Mouse (Mus musculus) liver, embryonic 13.5 days (tissue): ENCODE measurements at regions not wholly inside any gene's neighbourhood (a gene's known extent, or its start where the extent isn't known, plus 50 kb on each side); places are given as distances from the start of the nearest gene placed in this dataset.
A peak's percentile ranks its signal among the peaks of the same experiment; 100 is the strongest.

ENCODE experiments used
- ATAC-seq: fragments of 200-750 bp; cut with Nextera tagmentation; 2 replicates; pipeline ENCODE4 v1.8.0; 2017; ENCODE audit warnings: low read depth, mild to moderate bottlenecking, moderate number of reproducible peaks, moderate library complexity
- DNase-seq: peaks from one replicate; pipeline ENCODE4 v3.0.0; 2022
- H3K27ac ChIP-seq: fragments of 300-500 bp; sonication (generic); 2 replicates; pipeline ENCODE4 v1.5.1; 2015; ENCODE audit warnings: moderate library complexity, mild to moderate bottlenecking, inconsistent platforms
- H3K27me3 ChIP-seq: fragments of 300-500 bp; sonication (generic); 2 replicates; pipeline ENCODE4 v1.6.1; 2015; ENCODE audit warnings: mild to moderate bottlenecking, inconsistent platforms
- H3K36me3 ChIP-seq: fragments of 300-500 bp; sonication (generic); 2 replicates; pipeline ENCODE4 v1.6.1; 2015; ENCODE audit warnings: mild to moderate bottlenecking, inconsistent platforms
- H3K4me1 ChIP-seq: fragments of 300-500 bp; sonication (generic); replicated peaks from 2 replicates; pipeline ENCODE4 v1.6.1; 2015; ENCODE audit warnings: inconsistent platforms
- H3K4me2 ChIP-seq: fragments of 300-500 bp; sonication (generic); 2 replicates; pipeline ENCODE4 v1.6.1; 2015; ENCODE audit warnings: inconsistent platforms, mild to moderate bottlenecking, moderate library complexity
- H3K4me3 ChIP-seq: fragments of 300-500 bp; sonication (generic); replicated peaks from 2 replicates; pipeline ENCODE4 v1.5.1; 2015; ENCODE audit warnings: mild to moderate bottlenecking, inconsistent platforms
- H3K9ac ChIP-seq: fragments of 300-500 bp; sonication (generic); 2 replicates; pipeline ENCODE4 v1.6.1; 2015; ENCODE audit warnings: mild to moderate bottlenecking, inconsistent platforms
- H3K9me3 ChIP-seq: fragments of 300-500 bp; sonication (generic); replicated peaks from 2 replicates; pipeline ENCODE4 v1.6.1; 2016; ENCODE audit warnings: inconsistent platforms
- WGBS: fragments of 180-500 bp; shearing (Covaris S2); methylation state at CpG from one replicate; pipeline ENCODE4 v1.1.7; 2015; ENCODE audit not compliant: insufficient replicate concordance; 5-methylcytosine and 5-hydroxymethylcytosine counted together

DNA sequence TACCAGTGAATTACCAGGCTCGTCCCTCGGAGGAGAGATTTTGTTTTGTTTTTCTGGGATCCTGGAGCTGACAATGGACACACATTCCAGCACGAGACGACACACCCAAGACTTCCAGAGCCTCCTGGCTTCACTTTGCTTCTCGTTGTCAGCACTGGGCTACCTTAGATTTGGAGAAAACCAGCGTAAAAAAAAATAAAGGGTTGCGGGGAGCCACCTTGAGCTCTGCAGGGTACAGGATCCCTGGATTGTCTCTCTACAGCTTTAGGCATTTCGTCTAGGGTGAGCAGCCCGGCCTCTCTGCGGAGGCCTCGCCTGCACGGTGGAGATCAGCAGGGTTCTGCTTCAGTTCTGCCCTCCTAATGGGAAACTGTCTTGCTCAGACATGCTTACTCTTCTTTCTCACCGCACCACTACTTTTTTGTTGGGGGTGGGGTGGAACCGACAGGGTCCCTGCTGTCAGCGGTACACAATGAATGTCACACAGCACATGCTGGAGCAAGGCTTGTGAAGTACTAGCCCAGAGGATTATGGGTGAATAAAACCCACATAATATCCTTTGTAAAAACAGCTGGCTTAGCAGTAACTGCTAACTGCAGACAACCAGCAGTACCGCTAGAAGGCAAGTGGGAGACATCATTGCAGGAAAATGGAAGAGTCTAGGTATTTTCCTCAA, 75.7 kb upstream of the Egfl6 start:
- peak; percentile 5 for DNase-seq
- Histone ChIP-seq H3K27ac (no peak overlapping the region), H3K4me2 (peak overlapping the region; percentile 56), H3K9ac (peak overlapping the region; percentile 26; the same call in 1 of the 2 replicates), H3K4me3 (peak overlapping the region; percentile 32), H3K4me1 (peaks cover 3% of the 10 kb centered on the region; the same call in 1 of the 2 replicates), H3K36me3 (no peaks in the 10 kb centered on the region), H3K27me3 (no peaks in the 10 kb centered on the region; the same call in 1 of the 2 replicates), H3K9me3 (no peaks in the 10 kb centered on the region)
- WGBS = 15% methylated on average over 16 of the region's 16 CpGs
- ATAC-seq = 0 out of 2 replicates have a peak, but pooled peaks have one; percentile 23

DNA sequence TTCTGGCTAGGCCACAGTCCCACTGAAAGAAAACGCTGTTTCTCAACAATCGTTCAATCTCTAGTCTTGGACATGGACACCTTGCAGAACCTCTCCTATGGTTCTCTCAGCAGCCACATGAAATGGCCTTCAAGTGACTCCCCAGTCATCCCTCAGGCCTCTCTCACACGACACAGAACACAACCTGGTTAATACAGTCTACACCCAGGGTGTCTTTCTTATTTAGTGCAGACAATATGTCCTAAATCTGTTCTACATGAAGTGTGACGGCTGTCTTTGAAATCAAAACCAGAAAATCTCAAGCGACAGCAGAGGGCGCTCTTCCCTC, 75.2 kb upstream of the Egfl6 start:
- peak overlapping the region; percentile 32; the same call in 1 of the 2 replicates for H3K4me3 ChIP-seq
- no peaks in the 10 kb centered on the region; the same call in 1 of the 2 replicates for H3K27me3 ChIP-seq
- WGBS = 25% methylated on average over 6 of the region's 6 CpGs
- H3K9ac ChIP-seq = no peak overlapping the region
- ATAC-seq (no peak), DNase-seq (no peak)
- peak overlapping the region; percentile 56; the same call in 1 of the 2 replicates for H3K4me2 ChIP-seq
- H3K9me3 ChIP-seq = no peaks in the 10 kb centered on the region
- H3K27ac ChIP-seq = no peak overlapping the region
- peaks cover 3% of the 10 kb centered on the region; the same call in 1 of the 2 replicates for H3K4me1 ChIP-seq
- H3K36me3 ChIP-seq = no peaks in the 10 kb centered on the region

DNA sequence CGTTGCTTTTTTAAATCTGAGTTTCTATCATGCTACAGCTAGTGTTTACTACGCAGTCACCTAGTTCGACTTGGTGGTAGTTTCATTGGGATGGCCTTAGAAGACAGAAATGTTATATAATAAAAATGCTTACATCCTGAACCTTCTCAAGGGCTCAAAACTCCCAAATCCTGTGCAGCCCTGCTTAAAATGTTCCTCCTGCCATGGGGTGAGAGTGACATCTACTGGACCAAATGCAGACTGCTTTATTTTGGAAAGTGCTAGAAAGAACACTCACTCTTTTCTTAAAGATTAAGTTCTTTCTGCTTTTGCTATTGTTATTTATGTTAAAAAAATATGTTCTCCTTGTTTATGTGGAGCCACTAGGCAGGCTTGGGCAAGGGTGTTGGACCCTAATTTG, 66.9 kb upstream of the Egfl6 start:
- H3K4me1 ChIP-seq = no peaks in the 10 kb centered on the region
- no peaks in the 10 kb centered on the region for H3K36me3 ChIP-seq
- no peak overlapping the region for H3K4me2 ChIP-seq
- H3K4me3 ChIP-seq = no peak overlapping the region
- H3K27me3 ChIP-seq = no peaks in the 10 kb centered on the region
- ATAC-seq = no peak
- 66% methylated on average over 3 of the region's 3 CpGs for WGBS
- H3K27ac ChIP-seq = no peak overlapping the region
- no peak overlapping the region for H3K9ac ChIP-seq
- no peak for DNase-seq
- no peaks in the 10 kb centered on the region for H3K9me3 ChIP-seq

DNA sequence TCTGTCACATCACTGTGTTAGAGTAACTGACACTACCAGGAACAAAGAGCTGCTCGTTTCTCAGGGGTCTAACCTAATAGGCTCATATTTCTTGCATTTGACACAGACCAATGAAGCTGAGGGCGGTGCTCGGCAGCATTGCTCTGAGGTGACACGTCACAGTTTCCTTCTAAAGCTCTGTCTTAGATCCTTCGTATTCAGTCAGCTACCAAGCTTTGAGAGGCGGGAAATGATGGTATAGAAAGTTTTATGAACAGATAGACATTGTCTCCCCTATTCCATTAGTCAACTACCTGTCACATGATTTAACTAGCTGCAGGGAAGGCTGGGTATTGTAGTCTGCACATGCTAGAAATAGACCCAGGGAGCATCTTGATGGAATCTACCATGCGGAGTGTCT, 60.2 kb upstream of the Egfl6 start:
- Histone ChIP-seq H3K36me3 (no peaks in the 10 kb centered on the region), H3K4me3 (no peak overlapping the region), H3K27ac (no peak overlapping the region), H3K4me2 (no peak overlapping the region), H3K9me3 (no peaks in the 10 kb centered on the region), H3K27me3 (no peaks in the 10 kb centered on the region), H3K4me1 (no peaks in the 10 kb centered on the region), H3K9ac (no peak overlapping the region)
- no peak for ATAC-seq
- DNase-seq = no peak
- 39% methylated on average over 7 of the region's 7 CpGs for WGBS

DNA sequence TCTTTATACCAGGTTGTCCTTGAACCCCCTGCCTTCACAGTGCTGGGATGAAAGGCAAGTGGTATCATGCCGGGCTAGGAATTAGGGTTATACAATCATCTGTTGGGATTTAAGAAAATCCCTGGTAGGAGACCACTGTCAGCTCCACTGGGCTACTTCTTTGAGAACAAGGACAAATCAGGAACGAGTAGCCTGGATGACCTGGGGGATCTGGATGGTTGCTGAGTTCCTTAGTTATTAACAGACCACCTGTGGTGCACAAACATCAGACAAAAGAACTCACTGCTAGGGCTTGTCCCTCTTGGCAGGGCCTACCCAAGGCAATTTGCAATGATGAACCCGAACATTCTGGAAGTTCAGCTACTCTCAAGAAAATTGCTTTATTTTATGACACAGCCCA, 55.7 kb upstream of the Egfl6 start:
- DNase-seq (no peak), ATAC-seq (no peak)
- no peak overlapping the region for H3K4me3 ChIP-seq
- H3K9me3 ChIP-seq = no peaks in the 10 kb centered on the region
- no peaks in the 10 kb centered on the region for H3K36me3 ChIP-seq
- WGBS = 55% methylated on average over 3 of the region's 3 CpGs
- H3K27me3 ChIP-seq = no peaks in the 10 kb centered on the region
- H3K4me1 ChIP-seq = no peaks in the 10 kb centered on the region
- no peak overlapping the region for H3K9ac ChIP-seq
- H3K27ac ChIP-seq = no peak overlapping the region
- H3K4me2 ChIP-seq = no peak overlapping the region

DNA sequence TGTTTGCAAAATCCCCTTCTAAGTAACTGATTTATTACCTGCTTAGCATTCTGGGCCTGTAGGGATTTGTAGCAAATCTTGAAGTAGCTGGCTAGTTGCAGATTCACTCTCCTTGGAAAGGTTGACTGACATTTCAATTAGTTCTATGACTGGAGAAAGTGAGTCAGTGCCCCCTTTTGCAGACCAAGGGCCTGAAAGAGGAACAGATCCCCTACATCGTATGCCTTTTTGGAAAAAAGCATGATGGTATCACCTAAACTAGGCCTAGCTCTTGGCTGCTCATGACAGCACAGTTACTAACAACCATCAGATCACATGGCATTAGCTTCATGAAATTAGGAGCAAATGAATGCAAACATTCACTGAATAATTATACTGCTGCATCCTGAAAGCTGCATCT, 54.7 kb upstream of the Egfl6 start:
- Histone ChIP-seq H3K4me3 (no peak overlapping the region), H3K9ac (no peak overlapping the region), H3K36me3 (no peaks in the 10 kb centered on the region), H3K4me1 (no peaks in the 10 kb centered on the region), H3K9me3 (no peaks in the 10 kb centered on the region), H3K4me2 (no peak overlapping the region), H3K27me3 (no peaks in the 10 kb centered on the region), H3K27ac (no peak overlapping the region)
- ATAC-seq (no peak), DNase-seq (no peak)
- WGBS = 58% methylated on average over 1 of the region's 1 CpGs
